Mouse (Mus musculus): Measurements from ENCODE around the gene Zfp282. TPM values are rescaled to one million over a fixed set of nuclear protein-coding genes. Genes with fewer than 3 reads are reported as not detected.

Gene Zfp282
- polyA plus RNA-seq, 1 experiment from 2014 or later = 2.4 TPM

GRCm38 (mm10) chr6:47943721-47944120, 66.7 kb downstream of the Zfp282 start:
- no peaks in the 10 kb centered on the region for H3K27me3 ChIP-seq (ENCODE audit: insufficient read depth, low read length)
- H3K36me3 ChIP-seq (replicated peaks; ENCODE audit: insufficient read depth, low read length) = peaks cover 4% of the 10 kb centered on the region
- H3K4me3 ChIP-seq (ENCODE audit: low read depth, low read length) = peak overlapping the region; percentile 52
- H3K4me2 ChIP-seq (ENCODE audit: low read depth, low read length) = peak overlapping the region; percentile 85
- H3K9me3 ChIP-seq (ENCODE audit: low read length) = no peaks in the 10 kb centered on the region
- no peak for TF ChIP-seq CTCF (IDR thresholded peaks at IDR 0.05; ENCODE audit: low read depth)
- TF ChIP-seq EP300 (IDR thresholded peaks at IDR 0.05; ENCODE audit: low read depth) = no peak
- ATAC-seq (no peak; the same call in 1 of the 2 replicates), DNase-seq (no peak)
- H3K4me1 ChIP-seq (ENCODE audit: insufficient read depth) = peaks cover 15% of the 10 kb centered on the region
- H3K9ac ChIP-seq (replicated peaks) = peak overlapping the region; percentile 69
- WGBS (ENCODE audit: insufficient replicate concordance) = 55% methylated on average over 3 of the region's 3 CpGs
- H3K27ac ChIP-seq (ENCODE audit: low read depth) = 0 out of 2 replicates have a peak overlapping the region, but pooled peaks have one; percentile 26

- H3K9me3 ChIP-seq (ENCODE audit: low read length) = no peaks in the 10 kb centered on the region
- 86% methylated on average over 4 of the region's 4 CpGs for WGBS (ENCODE audit: insufficient replicate concordance)
These were observed 70.4 kb downstream of the Zfp282 start for GRCm38 (mm10) chr6:47947388-47947787.

GRCm38 (mm10) chr6:47953191-47953726, 76.3 kb downstream of the Zfp282 start, which contains the start of gene Zfp956:
Gene Zfp956, plus strand, starts transcription at chr6:47953390.
- peak; percentile 95 for DNase-seq
- H3K9ac ChIP-seq (replicated peaks) = peak within 1 kb of the TSS; percentile 84
- H3K4me3 ChIP-seq (ENCODE audit: low read depth, low read length) = peak within 1 kb of the TSS; percentile 67
- H3K36me3 ChIP-seq (replicated peaks; ENCODE audit: insufficient read depth, low read length) = 0 out of 2 replicates have a peak, but pooled peaks cover 5% of the 10 kb centered on the region
- WGBS (ENCODE audit: insufficient replicate concordance) = under 1% methylated on average over 31 of the region's 31 CpGs
- H3K4me1 ChIP-seq (ENCODE audit: insufficient read depth) = peaks cover 13% of the 10 kb centered on the region
- peak within 1 kb of the TSS; percentile 97 for H3K4me2 ChIP-seq (ENCODE audit: low read depth, low read length)
- H3K9me3 ChIP-seq (ENCODE audit: low read length) = no peaks in the 10 kb centered on the region
- peak within 1 kb of the TSS; percentile 65 for H3K27ac ChIP-seq (ENCODE audit: low read depth)
- TF ChIP-seq CTCF (IDR thresholded peaks at IDR 0.05; ENCODE audit: low read depth) (peak; percentile 21; the same call in 1 of the 2 replicates), EP300 (IDR thresholded peaks at IDR 0.05; ENCODE audit: low read depth) (no peak)
- H3K27me3 ChIP-seq (ENCODE audit: insufficient read depth, low read length) = no peaks in the 10 kb centered on the region
- peak; percentile 99 for ATAC-seq

More at GRCm38 (mm10) chr6:47947388-47947787, 70.4 kb downstream of the Zfp282 start:
- TF ChIP-seq EP300 (IDR thresholded peaks at IDR 0.05; ENCODE audit: low read depth) (no peak), CTCF (IDR thresholded peaks at IDR 0.05; ENCODE audit: low read depth) (no peak)
- ATAC-seq (no peak), DNase-seq (no peak)
- Histone ChIP-seq H3K4me3 (ENCODE audit: low read depth, low read length) (no peak overlapping the region), H3K36me3 (replicated peaks; ENCODE audit: insufficient read depth, low read length) (peaks cover 4% of the 10 kb centered on the region), H3K4me2 (ENCODE audit: low read depth, low read length) (no peak overlapping the region), H3K27me3 (ENCODE audit: insufficient read depth, low read length) (no peaks in the 10 kb centered on the region), H3K9ac (replicated peaks) (no peak overlapping the region), H3K27ac (ENCODE audit: low read depth) (no peak overlapping the region), H3K4me1 (ENCODE audit: insufficient read depth) (peaks cover 13% of the 10 kb centered on the region)

DNA sequence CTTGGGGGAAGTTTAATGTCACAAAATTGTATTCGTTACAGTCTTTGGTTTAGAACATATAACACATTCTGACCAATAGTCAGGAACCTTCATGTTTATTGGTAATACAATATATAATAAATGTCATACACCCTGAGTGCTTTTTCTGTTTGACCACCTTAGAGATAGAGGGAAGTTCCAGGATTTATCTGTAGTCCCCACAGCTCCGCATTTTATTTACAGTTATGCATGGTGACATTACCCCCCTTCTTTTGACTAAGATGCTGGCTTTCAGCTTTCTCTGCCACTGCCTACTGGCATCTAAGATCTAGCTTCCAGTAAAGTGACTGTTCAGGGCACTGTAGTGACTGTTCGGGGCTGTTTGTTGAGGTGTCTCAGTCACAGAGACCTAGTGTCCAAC, 77.4 kb downstream of the Zfp282 start:
- DNase-seq = no peak
- peak overlapping the region; percentile 67 for H3K4me3 ChIP-seq (ENCODE audit: low read depth, low read length)
- H3K27ac ChIP-seq (ENCODE audit: low read depth) = no peak overlapping the region
- H3K4me1 ChIP-seq (ENCODE audit: insufficient read depth) = peaks cover 13% of the 10 kb centered on the region
- H3K4me2 ChIP-seq (ENCODE audit: low read depth, low read length) = peak overlapping the region; percentile 97; the same call in 1 of the 2 replicates
- no peaks in the 10 kb centered on the region for H3K27me3 ChIP-seq (ENCODE audit: insufficient read depth, low read length)
- no peak for ATAC-seq
- TF ChIP-seq EP300 (IDR thresholded peaks at IDR 0.05; ENCODE audit: low read depth) = no peak
- TF ChIP-seq CTCF (IDR thresholded peaks at IDR 0.05; ENCODE audit: low read depth) = no peak
- H3K36me3 ChIP-seq (replicated peaks; ENCODE audit: insufficient read depth, low read length) = 0 out of 2 replicates have a peak, but pooled peaks cover 5% of the 10 kb centered on the region
- WGBS (ENCODE audit: insufficient replicate concordance) = 64% methylated on average over 3 of the region's 3 CpGs
- no peaks in the 10 kb centered on the region for H3K9me3 ChIP-seq (ENCODE audit: low read length)
- no peak overlapping the region for H3K9ac ChIP-seq (replicated peaks)

- H3K4me2 ChIP-seq (ENCODE audit: low read depth, low read length) = no peak overlapping the region
- peaks cover 10% of the 10 kb centered on the region for H3K4me1 ChIP-seq (ENCODE audit: insufficient read depth)
- H3K36me3 ChIP-seq (replicated peaks; ENCODE audit: insufficient read depth, low read length) = 0 out of 2 replicates have a peak, but pooled peaks cover 13% of the 10 kb centered on the region
- TF ChIP-seq CTCF (IDR thresholded peaks at IDR 0.05; ENCODE audit: low read depth) = no peak
- TF ChIP-seq EP300 (IDR thresholded peaks at IDR 0.05; ENCODE audit: low read depth) = no peak
- H3K9me3 ChIP-seq (ENCODE audit: low read length) = no peaks in the 10 kb centered on the region
- H3K9ac ChIP-seq (replicated peaks) = no peak overlapping the region
- DNase-seq (no peak), ATAC-seq (no peak)
- no peaks in the 10 kb centered on the region for H3K27me3 ChIP-seq (ENCODE audit: insufficient read depth, low read length)
- H3K4me3 ChIP-seq (ENCODE audit: low read depth, low read length) = no peak overlapping the region
- no peak overlapping the region for H3K27ac ChIP-seq (ENCODE audit: low read depth)
These were observed 80.8 kb downstream of the Zfp282 start for GRCm38 (mm10) chr6:47957816-47958215.

Other genes starting within 250 kb of the Zfp282 start
- 101 and 116 TPM in 2 replicates for gene Pdia4, start 63.8 kb upstream of the Zfp282 start, polyA plus RNA-seq (2015; fragmentation: Nextera tagmentation; extraction: Ambion mirVana)
- 0.28 and 0.51 TPM in 2 replicates for gene Zfp786, start 46.3 kb upstream of the Zfp282 start, polyA plus RNA-seq (2015; fragmentation: Nextera tagmentation; extraction: Ambion mirVana)
- 1.4 and 1.6 TPM in 2 replicates for gene Zfp398, start 41.5 kb upstream of the Zfp282 start, polyA plus RNA-seq (2015; fragmentation: Nextera tagmentation; extraction: Ambion mirVana)
- 4.0 and 5.1 TPM in 2 replicates for gene Zfp212, start 43.3 kb downstream of the Zfp282 start, polyA plus RNA-seq (2015; fragmentation: Nextera tagmentation; extraction: Ambion mirVana)
- gene Zfp956, start 76.2 kb downstream of the Zfp282 start, polyA plus RNA-seq (2015; fragmentation: Nextera tagmentation; extraction: Ambion mirVana) = 2.7 TPM in 2 replicates
- 1.7 and 2.2 TPM in 2 replicates for gene Zfp777, start 171.7 kb downstream of the Zfp282 start, polyA plus RNA-seq (2015; fragmentation: Nextera tagmentation; extraction: Ambion mirVana)
- gene Zfp746, start 209.4 kb downstream of the Zfp282 start, polyA plus RNA-seq (2015; fragmentation: Nextera tagmentation; extraction: Ambion mirVana) = 4.1 and 5.3 TPM in 2 replicates